Mouse (Mus musculus): ENCODE measurements around the gene Slc44a2. TPM values are rescaled to one million over a fixed set of nuclear protein-coding genes. Genes with fewer than 3 reads are reported as not detected.
A peak's percentile ranks its signal among the peaks of the same experiment; 100 is the strongest.
"Not testable (repeated sequence)": the region's sequence is repeated elsewhere in the genome, so short reads cannot be mapped to it uniquely, and the experiment has no call there.

Gene Slc44a2
- polyA plus RNA-seq, 1 experiment from 2014 or later: 63.6 TPM

GRCm38 (mm10) chr9:21287571-21288402, 32.7 kb upstream of the Slc44a2 start, which contains the start of gene Kri1:
Gene Kri1, minus strand, starts transcription at chr9:21287969.
- peaks cover 29% of the 10 kb centered on the region for H3K36me3 ChIP-seq (ENCODE audit: poor library complexity, severe bottlenecking)
- under 1% methylated on average over 59 of the region's 59 CpGs for WGBS

GRCm38 (mm10) chr9:21288404-21289336, 31.8 kb upstream of the Slc44a2 start:
- peak overlapping the region; percentile 83 for H3K27ac ChIP-seq
- peak overlapping the region; percentile 85 for H3K4me3 ChIP-seq
- H3K27me3 ChIP-seq: no peaks in the 10 kb centered on the region
- WGBS: 83% methylated on average over 13 of the region's 13 CpGs
- peaks cover 24% of the 10 kb centered on the region for H3K36me3 ChIP-seq (ENCODE audit: poor library complexity, severe bottlenecking)
- H3K4me2 ChIP-seq: peak overlapping the region; percentile 87
- peaks cover 37% of the 10 kb centered on the region for H3K4me1 ChIP-seq
- H3K9me3 ChIP-seq (replicated peaks): no peaks in the 10 kb centered on the region
- ATAC-seq: no peak
- peak overlapping the region; percentile 79 for H3K9ac ChIP-seq

More at GRCm38 (mm10) chr9:21287571-21288402, 32.7 kb upstream of the Slc44a2 start, which contains the start of gene Kri1:
- Histone ChIP-seq H3K4me2 (peak within 1 kb of the TSS; percentile 87), H3K9me3 (replicated peaks) (no peaks in the 10 kb centered on the region), H3K9ac (peak within 1 kb of the TSS; percentile 79), H3K27ac (peak within 1 kb of the TSS; percentile 83), H3K4me1 (peaks cover 37% of the 10 kb centered on the region), H3K4me3 (peak within 1 kb of the TSS; percentile 85), H3K27me3 (no peaks in the 10 kb centered on the region)
- ATAC-seq: peak; percentile 78

GRCm38 (mm10) chr9:21289337-21289671, 31.2 kb upstream of the Slc44a2 start:
- Histone ChIP-seq H3K36me3 (ENCODE audit: poor library complexity, severe bottlenecking) (peaks cover 17% of the 10 kb centered on the region), H3K27me3 (no peaks in the 10 kb centered on the region), H3K4me2 (peak overlapping the region; percentile 87), H3K9ac (no peak overlapping the region), H3K4me1 (peaks cover 37% of the 10 kb centered on the region), H3K9me3 (replicated peaks) (no peaks in the 10 kb centered on the region), H3K27ac (no peak overlapping the region), H3K4me3 (peak overlapping the region; percentile 85)
- 96% methylated on average over 2 of the region's 2 CpGs for WGBS
- ATAC-seq: no peak

- peak overlapping the region; percentile 87 for H3K4me2 ChIP-seq
- no peaks in the 10 kb centered on the region for H3K9me3 ChIP-seq (replicated peaks)
- under 1% methylated on average over 20 of the region's 20 CpGs for WGBS
- no peak for ATAC-seq
- H3K27ac ChIP-seq: peak overlapping the region; percentile 78
- H3K36me3 ChIP-seq (ENCODE audit: poor library complexity, severe bottlenecking): peaks cover 4% of the 10 kb centered on the region; the same call in 1 of the 2 replicates
- H3K4me1 ChIP-seq: peaks cover 37% of the 10 kb centered on the region
- H3K4me3 ChIP-seq: peak overlapping the region; percentile 85
- peak overlapping the region; percentile 86 for H3K9ac ChIP-seq
- no peaks in the 10 kb centered on the region for H3K27me3 ChIP-seq
Measured at GRCm38 (mm10) chr9:21290589-21290988, 29.9 kb upstream of the Slc44a2 start.

DNA sequence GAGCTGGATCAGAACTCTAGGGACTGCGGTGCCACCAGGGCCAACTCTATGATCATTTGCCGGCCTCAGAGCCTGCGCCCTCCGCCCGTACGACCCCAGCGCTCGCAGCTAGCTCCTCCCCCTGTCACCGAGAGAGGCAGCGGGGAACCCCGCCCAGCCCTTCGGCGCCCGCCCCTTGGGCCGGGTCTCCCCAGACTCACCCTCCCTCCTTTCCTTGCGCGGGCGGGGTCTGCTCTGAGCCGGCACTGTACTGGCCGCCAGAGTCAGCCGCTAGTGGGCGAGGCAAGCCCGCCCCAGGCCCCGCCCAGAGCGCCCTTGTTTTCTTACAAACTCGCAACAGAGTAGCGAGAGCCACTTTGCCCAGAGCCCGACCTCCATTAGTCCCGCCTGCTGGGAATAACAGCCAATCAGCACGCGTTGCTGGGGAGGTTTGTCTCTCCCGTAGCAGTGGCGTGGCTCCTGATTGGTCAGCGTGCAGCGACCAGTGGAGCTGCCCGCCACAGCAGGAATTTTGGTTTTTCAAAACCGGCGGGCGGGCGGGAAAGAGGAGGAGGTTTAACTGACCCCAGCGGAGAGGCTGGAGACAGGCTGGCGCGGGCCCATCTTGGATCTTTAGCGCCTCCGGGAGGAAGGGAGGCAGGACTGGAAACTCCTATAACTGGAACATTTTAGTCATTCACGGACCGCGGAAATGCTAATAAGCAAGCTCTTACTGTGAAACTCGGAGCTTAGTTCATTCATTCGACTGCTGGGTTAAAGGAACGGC, 29.3 kb upstream of the Slc44a2 start, which contains the start of gene Cdkn2d:
TSS of gene Cdkn2d (minus strand) at position 386 of the 766 bp plus-strand sequence.
- Histone ChIP-seq H3K36me3 (ENCODE audit: poor library complexity, severe bottlenecking) (peaks cover 4% of the 10 kb centered on the region; the same call in 1 of the 2 replicates), H3K9me3 (replicated peaks) (no peaks in the 10 kb centered on the region), H3K4me2 (peak within 1 kb of the TSS; percentile 87), H3K4me3 (peak within 1 kb of the TSS; percentile 85), H3K27me3 (no peaks in the 10 kb centered on the region), H3K27ac (peak within 1 kb of the TSS; percentile 83), H3K4me1 (peaks cover 37% of the 10 kb centered on the region), H3K9ac (peak within 1 kb of the TSS; percentile 86)
- under 1% methylated on average over 46 of the region's 51 CpGs for WGBS
- peak; percentile 96 for ATAC-seq

DNA sequence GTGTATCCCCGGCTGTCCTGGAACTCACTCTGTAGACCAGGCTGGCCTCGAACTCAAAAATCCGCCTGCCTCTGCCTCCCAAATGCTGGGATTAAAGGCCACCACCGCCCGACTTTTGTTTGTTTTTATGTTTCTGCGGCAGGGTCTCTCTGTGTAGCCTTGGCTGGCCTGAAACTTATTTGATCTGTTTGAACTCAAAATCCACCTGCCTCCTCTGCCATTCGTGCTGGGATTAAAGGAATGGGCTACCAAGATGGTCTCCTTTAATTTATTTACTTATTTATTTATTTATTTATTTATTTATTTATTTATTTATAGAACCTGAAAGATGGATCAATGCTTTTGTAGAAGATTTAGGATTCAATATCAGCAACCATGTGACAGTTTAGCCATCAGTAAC, 28.6 kb upstream of the Slc44a2 start:
- not testable (repeated sequence) for H3K9me3 ChIP-seq (replicated peaks); H3K27me3 ChIP-seq; H3K36me3 ChIP-seq (ENCODE audit: poor library complexity, severe bottlenecking); ATAC-seq
- Histone ChIP-seq H3K9ac (0 out of 2 replicates have a peak overlapping the region, but pooled peaks have one; percentile 34), H3K27ac (peak overlapping the region; percentile 83), H3K4me2 (peak overlapping the region; percentile 87), H3K4me3 (peak overlapping the region; percentile 85), H3K4me1 (peaks cover 30% of the 10 kb centered on the region)
- 20% methylated on average over 7 of the region's 7 CpGs for WGBS

GRCm38 (mm10) chr9:21292271-21292670, 28.2 kb upstream of the Slc44a2 start:
- Histone ChIP-seq H3K9ac (no peak overlapping the region), H3K9me3 (replicated peaks) (no peaks in the 10 kb centered on the region), H3K4me2 (no peak overlapping the region), H3K4me3 (no peak overlapping the region), H3K36me3 (ENCODE audit: poor library complexity, severe bottlenecking) (peaks cover 4% of the 10 kb centered on the region; the same call in 1 of the 2 replicates), H3K27me3 (no peaks in the 10 kb centered on the region), H3K4me1 (peaks cover 26% of the 10 kb centered on the region), H3K27ac (peak overlapping the region; percentile 83; the same call in 1 of the 2 replicates)
- WGBS: 88% methylated on average over 3 of the region's 3 CpGs
- ATAC-seq: no peak

DNA sequence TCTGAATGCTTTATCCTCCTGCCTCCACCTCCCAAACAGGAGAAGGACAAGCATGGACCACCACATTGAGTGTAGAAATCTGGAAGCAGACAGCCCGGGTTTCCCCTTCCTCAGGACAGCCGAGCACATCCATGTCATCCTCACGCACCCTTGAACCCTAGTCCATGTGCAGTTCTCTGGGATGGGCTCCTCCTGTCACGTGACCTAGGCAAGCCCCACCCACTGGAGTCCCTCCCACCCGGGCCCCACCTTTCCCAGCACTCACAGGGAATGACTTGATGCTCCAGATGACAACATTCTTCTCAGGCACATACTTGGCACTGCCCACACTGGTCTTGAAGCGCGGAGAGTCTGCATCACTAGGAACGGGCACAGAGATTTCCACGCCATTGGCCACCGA, 21.5 kb upstream of the Slc44a2 start:
- Histone ChIP-seq H3K4me1 (no peaks in the 10 kb centered on the region), H3K9me3 (replicated peaks) (0 out of 2 replicates have a peak, but pooled peaks cover 4% of the 10 kb centered on the region), H3K4me3 (no peak overlapping the region), H3K27me3 (no peaks in the 10 kb centered on the region), H3K27ac (no peak overlapping the region), H3K9ac (no peak overlapping the region), H3K4me2 (no peak overlapping the region), H3K36me3 (ENCODE audit: poor library complexity, severe bottlenecking) (no peaks in the 10 kb centered on the region)
- 85% methylated on average over 10 of the region's 10 CpGs for WGBS
- ATAC-seq: no peak

DNA sequence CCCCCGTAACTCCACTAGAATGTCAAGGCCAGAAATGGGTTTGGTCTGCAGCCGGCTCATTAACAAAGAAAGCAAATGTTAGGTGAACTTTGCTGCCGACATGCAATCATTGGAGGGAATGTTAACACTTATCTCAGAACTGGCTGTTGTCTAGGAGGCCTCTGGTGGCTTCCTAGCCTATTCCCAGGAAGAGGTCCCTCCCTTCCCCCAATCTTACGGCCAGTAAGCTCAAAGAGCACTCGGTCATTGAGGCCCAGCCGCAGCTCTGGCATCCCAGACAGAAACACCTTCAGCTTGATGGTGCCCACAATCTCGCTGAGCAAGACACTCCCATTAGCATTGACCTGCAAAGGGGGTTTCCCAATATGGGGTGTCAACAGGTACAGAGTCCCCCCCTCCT, 15.4 kb upstream of the Slc44a2 start:
- Histone ChIP-seq H3K9me3 (replicated peaks) (no peaks in the 10 kb centered on the region), H3K4me1 (no peaks in the 10 kb centered on the region), H3K27me3 (no peaks in the 10 kb centered on the region), H3K4me2 (no peak overlapping the region), H3K27ac (no peak overlapping the region), H3K4me3 (no peak overlapping the region), H3K9ac (no peak overlapping the region), H3K36me3 (ENCODE audit: poor library complexity, severe bottlenecking) (no peaks in the 10 kb centered on the region)
- 87% methylated on average over 7 of the region's 7 CpGs for WGBS
- ATAC-seq: no peak

DNA sequence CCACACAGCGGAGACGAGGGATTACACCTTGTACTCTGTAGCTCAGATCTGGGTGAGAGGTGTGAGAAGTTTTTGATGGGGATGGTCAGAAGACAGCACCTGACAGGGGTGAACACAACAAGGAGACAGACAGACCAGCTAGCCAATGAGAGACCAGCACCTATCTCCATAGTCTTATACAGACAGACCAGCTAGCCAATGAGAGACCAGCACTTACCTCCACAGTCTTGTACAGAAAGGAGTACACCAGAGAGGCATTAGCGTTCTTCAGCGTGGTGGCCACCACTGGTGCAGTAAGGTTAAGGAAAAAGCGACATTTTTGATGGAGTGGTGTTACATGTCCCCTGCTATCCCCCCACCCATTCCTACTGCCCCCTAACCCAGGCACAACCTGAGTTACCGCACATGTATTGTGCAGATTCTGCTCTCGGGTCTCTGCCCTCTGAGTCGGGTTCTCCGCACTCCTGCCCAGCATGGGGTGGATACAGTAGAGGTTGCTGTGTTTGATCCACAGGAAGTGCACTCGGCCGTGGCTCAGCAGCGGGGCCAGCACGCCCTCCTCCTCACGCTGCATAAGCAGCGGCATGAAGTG, 11.3 kb upstream of the Slc44a2 start:
- Histone ChIP-seq H3K4me3 (no peak overlapping the region), H3K4me2 (no peak overlapping the region), H3K27ac (no peak overlapping the region), H3K36me3 (ENCODE audit: poor library complexity, severe bottlenecking) (no peaks in the 10 kb centered on the region), H3K9ac (no peak overlapping the region), H3K9me3 (replicated peaks) (no peaks in the 10 kb centered on the region), H3K27me3 (peaks cover 18% of the 10 kb centered on the region), H3K4me1 (0 out of 2 replicates have a peak, but pooled peaks cover 3% of the 10 kb centered on the region)
- no peak for ATAC-seq
- WGBS: 79% methylated on average over 15 of the region's 15 CpGs

DNA sequence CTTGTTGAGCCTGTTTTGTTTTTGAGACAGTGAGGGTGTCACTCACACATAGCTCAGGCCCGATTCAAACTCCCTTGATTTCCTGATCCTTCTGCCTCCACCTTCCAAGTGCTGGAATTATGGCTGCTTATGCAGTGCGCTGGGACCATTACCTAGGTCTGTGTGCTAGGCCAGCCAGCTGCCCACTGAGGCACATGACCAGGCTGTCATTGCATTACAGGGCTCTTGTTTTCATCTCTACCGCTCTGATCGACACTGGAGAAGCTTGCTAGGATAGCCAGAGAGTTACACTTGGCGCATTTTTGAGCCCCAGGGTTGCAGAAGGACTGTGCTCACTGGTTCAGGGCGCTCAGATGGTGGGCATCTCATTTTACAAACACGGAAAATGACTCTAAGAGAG, 8.8 kb upstream of the Slc44a2 start:
- Histone ChIP-seq H3K9me3 (replicated peaks) (no peaks in the 10 kb centered on the region), H3K9ac (no peak overlapping the region), H3K36me3 (ENCODE audit: poor library complexity, severe bottlenecking) (no peaks in the 10 kb centered on the region), H3K27me3 (peaks cover 18% of the 10 kb centered on the region), H3K4me2 (no peak overlapping the region), H3K4me3 (no peak overlapping the region), H3K27ac (no peak overlapping the region), H3K4me1 (0 out of 2 replicates have a peak, but pooled peaks cover 3% of the 10 kb centered on the region)
- WGBS: 21% methylated on average over 7 of the region's 7 CpGs
- ATAC-seq: no peak

All from forebrain, embryonic 13.5 days (tissue).